Mouse (Mus musculus) limb, embryonic 12.5 days (tissue): ENCODE results near the gene Sh3pxd2b. TPM values are rescaled to one million over a fixed set of nuclear protein-coding genes. Genes with fewer than 3 reads are reported as not detected.
A peak's percentile ranks its signal among the peaks of the same experiment; 100 is the strongest.

Source experiments
- ATAC-seq: fragments of 200-750 bp; cut with Nextera tagmentation; 2 replicates; pipeline ENCODE4 v1.8.0; 2017; ENCODE audit warnings: low read depth, moderate TSS enrichment; ENCODE audit not compliant: insufficient number of reproducible peaks, insufficient read depth, low FRiP score, low TSS enrichment
- H3K27ac ChIP-seq: fragments of 300-500 bp; sonication (generic); 2 replicates; pipeline ENCODE4 v1.5.1; 2016; ENCODE audit warnings: mild to moderate bottlenecking, moderate library complexity
- H3K27me3 ChIP-seq: fragments of 300-500 bp; sonication (generic); 2 replicates; pipeline ENCODE4 v1.6.1; 2016; ENCODE audit warnings: mild to moderate bottlenecking, moderate library complexity
- H3K36me3 ChIP-seq: fragments of 300-500 bp; sonication (generic); 2 replicates; pipeline ENCODE4 v1.6.1; 2016; ENCODE audit warnings: mild to moderate bottlenecking, moderate library complexity
- H3K4me1 ChIP-seq: fragments of 300-500 bp; sonication (generic); replicated peaks from 2 replicates; pipeline ENCODE4 v1.6.1; 2016
- H3K4me2 ChIP-seq: fragments of 300-500 bp; sonication (generic); 2 replicates; pipeline ENCODE4 v1.6.1; 2016; ENCODE audit warnings: mild to moderate bottlenecking, moderate library complexity
- H3K4me3 ChIP-seq: fragments of 300-500 bp; sonication (generic); replicated peaks from 2 replicates; pipeline ENCODE4 v1.5.1; 2016; ENCODE audit warnings: mild to moderate bottlenecking
- H3K9ac ChIP-seq: fragments of 300-500 bp; sonication (generic); replicated peaks from 2 replicates; pipeline ENCODE4 v1.6.1; 2016; ENCODE audit warnings: mild to moderate bottlenecking, moderate library complexity
- H3K9me3 ChIP-seq: fragments of 300-500 bp; sonication (generic); 2 replicates; pipeline ENCODE4 v1.6.1; 2016; ENCODE audit warnings: mild to moderate bottlenecking, moderate library complexity
- WGBS: fragments of 180-500 bp; shearing (Covaris S2); methylation state at CpG from one replicate; pipeline ENCODE4 v1.1.7; 2016; 5-methylcytosine and 5-hydroxymethylcytosine counted together
- polyA plus RNA-seq: library from polyadenylated mRNA; unstranded; fragments of >200 nt; fragmentation: Nextera tagmentation; extraction: Ambion mirVana; gene quantifications from 2 replicates; pipeline ENCODE4 v1.2.1, GENCODE M21; 2016

Gene Sh3pxd2b
- polyA plus RNA-seq, 1 experiment from 2014 or later = 27.7 TPM

GRCm38 (mm10) chr11:32374027-32374589 lies 26.5 kb downstream of the Sh3pxd2b start:
- peaks cover 80% of the 10 kb centered on the region for H3K36me3 ChIP-seq
- H3K4me2 ChIP-seq = no peak overlapping the region
- H3K9ac ChIP-seq = no peak overlapping the region
- H3K27me3 ChIP-seq = no peaks in the 10 kb centered on the region
- H3K9me3 ChIP-seq = no peaks in the 10 kb centered on the region
- H3K27ac ChIP-seq = no peak overlapping the region
- WGBS = 81% methylated on average over 9 of the region's 9 CpGs
- no peak for ATAC-seq
- no peaks in the 10 kb centered on the region for H3K4me1 ChIP-seq
- H3K4me3 ChIP-seq = no peak overlapping the region

GRCm38 (mm10) chr11:32375104-32375535 lies 27.5 kb downstream of the Sh3pxd2b start:
- ATAC-seq = no peak
- Histone ChIP-seq H3K4me2 (no peak overlapping the region), H3K4me1 (no peaks in the 10 kb centered on the region), H3K27ac (no peak overlapping the region), H3K27me3 (no peaks in the 10 kb centered on the region), H3K9ac (no peak overlapping the region), H3K9me3 (no peaks in the 10 kb centered on the region), H3K36me3 (peaks cover 89% of the 10 kb centered on the region), H3K4me3 (no peak overlapping the region)
- 65% methylated on average over 4 of the region's 4 CpGs for WGBS

- H3K36me3 ChIP-seq = peaks cover 88% of the 10 kb centered on the region
- no peak overlapping the region for H3K4me2 ChIP-seq
- H3K27ac ChIP-seq = no peak overlapping the region
- H3K9ac ChIP-seq = no peak overlapping the region
- 91% methylated on average over 1 of the region's 1 CpGs for WGBS
- H3K4me1 ChIP-seq = no peaks in the 10 kb centered on the region
- no peak for ATAC-seq
- no peak overlapping the region for H3K4me3 ChIP-seq
- no peaks in the 10 kb centered on the region for H3K9me3 ChIP-seq
- no peaks in the 10 kb centered on the region for H3K27me3 ChIP-seq
These were observed 28.5 kb downstream of the Sh3pxd2b start for GRCm38 (mm10) chr11:32376086-32376485.

- Histone ChIP-seq H3K9ac (no peak overlapping the region), H3K27ac (no peak overlapping the region), H3K36me3 (peaks cover 78% of the 10 kb centered on the region), H3K9me3 (no peaks in the 10 kb centered on the region), H3K4me3 (no peak overlapping the region), H3K27me3 (no peaks in the 10 kb centered on the region), H3K4me2 (no peak overlapping the region), H3K4me1 (0 out of 2 replicates have a peak, but pooled peaks cover 12% of the 10 kb centered on the region)
- no peak for ATAC-seq
These were observed 32.3 kb downstream of the Sh3pxd2b start for GRCm38 (mm10) chr11:32379910-32380309.

- H3K4me1 ChIP-seq = 0 out of 2 replicates have a peak, but pooled peaks cover 12% of the 10 kb centered on the region
- H3K27ac ChIP-seq = peak overlapping the region; percentile 93
- WGBS = 45% methylated on average over 9 of the region's 10 CpGs
- H3K27me3 ChIP-seq = no peaks in the 10 kb centered on the region
- no peak overlapping the region for H3K4me2 ChIP-seq
- no peak overlapping the region for H3K4me3 ChIP-seq
- ATAC-seq = peak; percentile 57; the same call in 1 of the 2 replicates
- no peak overlapping the region for H3K9ac ChIP-seq
- no peaks in the 10 kb centered on the region for H3K9me3 ChIP-seq
- H3K36me3 ChIP-seq = peaks cover 72% of the 10 kb centered on the region
These were observed 35.9 kb downstream of the Sh3pxd2b start for GRCm38 (mm10) chr11:32383341-32384134.

GRCm38 (mm10) chr11:32384135-32384801 lies 36.6 kb downstream of the Sh3pxd2b start:
- peaks cover 72% of the 10 kb centered on the region for H3K36me3 ChIP-seq
- no peaks in the 10 kb centered on the region for H3K27me3 ChIP-seq
- no peak for ATAC-seq
- H3K9me3 ChIP-seq = no peaks in the 10 kb centered on the region
- H3K4me2 ChIP-seq = no peak overlapping the region
- WGBS = 88% methylated on average over 7 of the region's 7 CpGs
- 0 out of 2 replicates have a peak, but pooled peaks cover 12% of the 10 kb centered on the region for H3K4me1 ChIP-seq
- H3K9ac ChIP-seq = no peak overlapping the region
- no peak overlapping the region for H3K4me3 ChIP-seq
- H3K27ac ChIP-seq = peak overlapping the region; percentile 93

- Histone ChIP-seq H3K4me2 (no peak overlapping the region), H3K4me1 (0 out of 2 replicates have a peak, but pooled peaks cover 12% of the 10 kb centered on the region), H3K27me3 (no peaks in the 10 kb centered on the region), H3K4me3 (no peak overlapping the region), H3K27ac (no peak overlapping the region), H3K9me3 (no peaks in the 10 kb centered on the region), H3K9ac (no peak overlapping the region), H3K36me3 (peaks cover 75% of the 10 kb centered on the region)
- WGBS = 91% methylated on average over 2 of the region's 2 CpGs
- no peak for ATAC-seq
These were observed 38.4 kb downstream of the Sh3pxd2b start for GRCm38 (mm10) chr11:32386043-32386442.

- H3K4me2 ChIP-seq = no peak overlapping the region
- H3K4me1 ChIP-seq = 0 out of 2 replicates have a peak, but pooled peaks cover 10% of the 10 kb centered on the region
- no peaks in the 10 kb centered on the region for H3K9me3 ChIP-seq
- H3K27ac ChIP-seq = no peak overlapping the region
- H3K27me3 ChIP-seq = no peaks in the 10 kb centered on the region
- H3K9ac ChIP-seq = no peak overlapping the region
- no peak overlapping the region for H3K4me3 ChIP-seq
- ATAC-seq = no peak
- 91% methylated on average over 2 of the region's 2 CpGs for WGBS
- H3K36me3 ChIP-seq = peaks cover 75% of the 10 kb centered on the region
These were observed 40.4 kb downstream of the Sh3pxd2b start for GRCm38 (mm10) chr11:32388064-32388463.

- no peak overlapping the region for H3K4me2 ChIP-seq
- WGBS = 77% methylated on average over 2 of the region's 2 CpGs
These were observed 45.5 kb downstream of the Sh3pxd2b start for GRCm38 (mm10) chr11:32393095-32393494.

GRCm38 (mm10) chr11:32395791-32396190 lies 48.2 kb downstream of the Sh3pxd2b start:
- H3K36me3 ChIP-seq = peaks cover 89% of the 10 kb centered on the region
- WGBS = 81% methylated on average over 6 of the region's 6 CpGs

More at GRCm38 (mm10) chr11:32393095-32393494, 45.5 kb downstream of the Sh3pxd2b start:
- Histone ChIP-seq H3K36me3 (peaks cover 89% of the 10 kb centered on the region), H3K9ac (no peak overlapping the region), H3K4me1 (no peaks in the 10 kb centered on the region), H3K9me3 (no peaks in the 10 kb centered on the region), H3K27me3 (no peaks in the 10 kb centered on the region), H3K27ac (no peak overlapping the region), H3K4me3 (no peak overlapping the region)
- no peak for ATAC-seq

GRCm38 (mm10) chr11:32398446-32398845 lies 50.8 kb downstream of the Sh3pxd2b start:
- H3K9ac ChIP-seq = no peak overlapping the region
- H3K36me3 ChIP-seq = peaks cover 92% of the 10 kb centered on the region
- H3K4me1 ChIP-seq = no peaks in the 10 kb centered on the region
- H3K4me3 ChIP-seq = no peak overlapping the region
- no peak overlapping the region; the same call in 1 of the 2 replicates for H3K27ac ChIP-seq
- no peaks in the 10 kb centered on the region for H3K9me3 ChIP-seq
- H3K4me2 ChIP-seq = no peak overlapping the region
- H3K27me3 ChIP-seq = no peaks in the 10 kb centered on the region
- no peak for ATAC-seq
- WGBS = 77% methylated on average over 2 of the region's 2 CpGs

More at GRCm38 (mm10) chr11:32395791-32396190, 48.2 kb downstream of the Sh3pxd2b start:
- no peak for ATAC-seq
- no peaks in the 10 kb centered on the region for H3K4me1 ChIP-seq
- H3K4me3 ChIP-seq = no peak overlapping the region
- no peaks in the 10 kb centered on the region for H3K27me3 ChIP-seq
- H3K4me2 ChIP-seq = no peak overlapping the region
- H3K9me3 ChIP-seq = no peaks in the 10 kb centered on the region
- H3K27ac ChIP-seq = no peak overlapping the region
- no peak overlapping the region for H3K9ac ChIP-seq
